Mouse (Mus musculus) thymus, adult 2 months (tissue): Measurements from ENCODE around the gene Ccdc163. TPM values are rescaled to one million over a fixed set of nuclear protein-coding genes. Genes with fewer than 3 reads are reported as not detected.
A peak's percentile ranks its signal among the peaks of the same experiment; 100 is the strongest.
"Not testable (repeated sequence)": the region's sequence is repeated elsewhere in the genome, so short reads cannot be mapped to it uniquely, and the experiment has no call there.

ENCODE experiments used
- DNase-seq: peaks from one replicate; pipeline ENCODE4 v3.0.0; 2021
- H3K27ac ChIP-seq: fragments of 200-500 bp; 2 replicates; pipeline ENCODE4 v1.5.1; 2012; ENCODE audit warnings: low read length, control low read depth; ENCODE audit not compliant: control insufficient read depth, insufficient read depth
- H3K27me3 ChIP-seq: fragments of 200-500 bp; 2 replicates; pipeline ENCODE4 v1.6.1; 2012; ENCODE audit warnings: mild to moderate bottlenecking, low read length, moderate library complexity, mixed read lengths; ENCODE audit not compliant: control insufficient read depth, insufficient read depth
- H3K36me3 ChIP-seq: fragments of 200-500 bp; 2 replicates; pipeline ENCODE4 v1.6.1; 2012; ENCODE audit warnings: mild to moderate bottlenecking, low read length, moderate library complexity; ENCODE audit not compliant: control insufficient read depth, insufficient read depth
- H3K4me1 ChIP-seq: fragments of 200-500 bp; replicated peaks from 2 replicates; pipeline ENCODE4 v1.6.1; 2012; ENCODE audit warnings: low read length; ENCODE audit not compliant: control insufficient read depth, insufficient read depth
- H3K4me3 ChIP-seq: fragments of 200-500 bp; 2 replicates; pipeline ENCODE4 v1.5.1; 2012; ENCODE audit warnings: mild to moderate bottlenecking, low read length, control low read depth, moderate library complexity; ENCODE audit not compliant: control insufficient read depth, insufficient read depth
- CTCF ChIP-seq: fragments of 200-500 bp; IDR thresholded peaks from 2 replicates; pipeline ENCODE4 v1.5.1; 2012; ENCODE audit warnings: mild to moderate bottlenecking, control low read depth, low read length, moderate library complexity, borderline replicate concordance; ENCODE audit not compliant: control insufficient read depth, poor library complexity, insufficient read depth; ENCODE audit errors: extremely low read depth
- POLR2A ChIP-seq: fragments of 200-500 bp; IDR thresholded peaks from 2 replicates; pipeline ENCODE4 v1.6.1; 2012; ENCODE audit warnings: mild to moderate bottlenecking, low read length, control low read depth, moderate library complexity; ENCODE audit not compliant: control insufficient read depth, poor library complexity, insufficient read depth; ENCODE audit errors: extremely low read depth
- WGBS: fragments of 180-500 bp; shearing (Covaris S2); methylation state at CpG from one replicate; pipeline ENCODE4 v1.1.7; 2018; 5-methylcytosine and 5-hydroxymethylcytosine counted together
- polyA plus RNA-seq: library from polyadenylated mRNA; depleted of rRNA; stranded (reverse); fragments of >200 nt; gene quantifications from 2 replicates; pipeline ENCODE4 v1.2.3, GENCODE M21; 2012

Gene Ccdc163
- polyA plus RNA-seq, 1 experiment = 48.2 TPM

- Histone ChIP-seq H3K36me3 (no peaks in the 10 kb centered on the region), H3K27me3 (no peaks in the 10 kb centered on the region), H3K27ac (no peak overlapping the region), H3K4me1 (no peaks in the 10 kb centered on the region), H3K4me3 (no peak overlapping the region)
- TF ChIP-seq CTCF (no peak), POLR2A (no peak)
- 83% methylated on average over 2 of the region's 2 CpGs for WGBS
- DNase-seq = peak; percentile 26
Measured at GRCm38 (mm10) chr4:116669291-116669690, 39.0 kb upstream of the Ccdc163 start.

- TF ChIP-seq POLR2A = no peak
- TF ChIP-seq CTCF = no peak
- H3K4me1 ChIP-seq = no peaks in the 10 kb centered on the region
- H3K36me3 ChIP-seq = no peaks in the 10 kb centered on the region
- no peak for DNase-seq
- no peak overlapping the region for H3K4me3 ChIP-seq
- 92% methylated on average over 2 of the region's 2 CpGs for WGBS
- H3K27ac ChIP-seq = no peak overlapping the region
- H3K27me3 ChIP-seq = no peaks in the 10 kb centered on the region
Measured at GRCm38 (mm10) chr4:116672785-116673184, 35.5 kb upstream of the Ccdc163 start.

GRCm38 (mm10) chr4:116674761-116675160 is 33.5 kb upstream of the Ccdc163 start:
- H3K36me3 ChIP-seq, H3K27ac ChIP-seq, H3K4me3 ChIP-seq, H3K4me1 ChIP-seq, H3K27me3 ChIP-seq, DNase-seq: not testable (repeated sequence)
- 92% methylated on average over 6 of the region's 6 CpGs for WGBS

GRCm38 (mm10) chr4:116676027-116676426 is 32.3 kb upstream of the Ccdc163 start:
- WGBS = 76% methylated on average over 3 of the region's 3 CpGs
- TF ChIP-seq POLR2A (no peak), CTCF (no peak)

GRCm38 (mm10) chr4:116677808-116678207 is 30.5 kb upstream of the Ccdc163 start:
- WGBS = 41% methylated on average over 1 of the region's 1 CpGs
- TF ChIP-seq CTCF (no peak), POLR2A (no peak)
- no peak for DNase-seq
- Histone ChIP-seq H3K36me3 (no peaks in the 10 kb centered on the region), H3K27me3 (no peaks in the 10 kb centered on the region), H3K4me3 (no peak overlapping the region), H3K4me1 (no peaks in the 10 kb centered on the region), H3K27ac (no peak overlapping the region)

More at GRCm38 (mm10) chr4:116676027-116676426, 32.3 kb upstream of the Ccdc163 start:
- Histone ChIP-seq H3K27me3 (no peaks in the 10 kb centered on the region), H3K4me3 (no peak overlapping the region), H3K27ac (no peak overlapping the region), H3K36me3 (no peaks in the 10 kb centered on the region), H3K4me1 (no peaks in the 10 kb centered on the region)
- DNase-seq = no peak

- H3K36me3 ChIP-seq = no peaks in the 10 kb centered on the region
- H3K4me3 ChIP-seq = no peak overlapping the region
- WGBS = 87% methylated on average over 5 of the region's 5 CpGs
- no peak for DNase-seq
- no peaks in the 10 kb centered on the region for H3K4me1 ChIP-seq
- H3K27ac ChIP-seq = no peak overlapping the region
- H3K27me3 ChIP-seq = no peaks in the 10 kb centered on the region
- no peak for TF ChIP-seq POLR2A
- no peak for TF ChIP-seq CTCF
Measured at GRCm38 (mm10) chr4:116679141-116679540, 29.2 kb upstream of the Ccdc163 start.

- not testable (repeated sequence) for H3K4me3 ChIP-seq, H3K36me3 ChIP-seq, H3K4me1 ChIP-seq, H3K27me3 ChIP-seq, DNase-seq, H3K27ac ChIP-seq
- 90% methylated on average over 4 of the region's 4 CpGs for WGBS
Measured at GRCm38 (mm10) chr4:116680521-116680920, 27.8 kb upstream of the Ccdc163 start.

GRCm38 (mm10) chr4:116683957-116684356 is 24.4 kb upstream of the Ccdc163 start:
- no peak overlapping the region for H3K27ac ChIP-seq
- no peak overlapping the region for H3K4me3 ChIP-seq
- DNase-seq = no peak
- H3K36me3 ChIP-seq = peaks cover 2% of the 10 kb centered on the region; the same call in 1 of the 2 replicates
- no peaks in the 10 kb centered on the region for H3K27me3 ChIP-seq
- no peak for TF ChIP-seq POLR2A
- TF ChIP-seq CTCF = no peak
- H3K4me1 ChIP-seq = 0 out of 2 replicates have a peak, but pooled peaks cover 3% of the 10 kb centered on the region
- WGBS = 89% methylated on average over 4 of the region's 4 CpGs
